Comparison of ENCODE assay signal across 23 mouse cellular contexts in the genomic region with DNA sequence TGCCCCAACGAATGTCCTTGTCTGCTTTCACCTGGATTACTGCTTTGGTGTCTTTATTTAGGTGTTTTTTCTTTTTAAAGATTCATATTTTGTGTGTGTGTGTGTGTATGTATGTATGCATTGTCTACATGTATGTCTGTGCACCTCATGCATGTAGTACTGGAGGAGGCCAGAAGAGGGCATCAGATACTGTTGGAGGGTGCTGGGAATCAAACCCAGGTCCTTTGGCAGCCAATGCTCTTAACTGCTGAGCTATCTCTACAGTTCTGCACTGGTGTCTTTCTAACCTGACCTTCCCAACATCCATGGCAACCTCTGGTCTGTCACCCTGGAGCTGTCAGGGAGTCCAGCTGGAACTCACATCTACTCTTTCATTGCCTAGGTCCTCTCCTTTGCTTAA. TPM values are rescaled to one million over a fixed set of nuclear protein-coding genes. Genes with fewer than 3 reads are reported as not detected.
DNase-seq lines count a peak whose midpoint lies in the region; ATAC-seq and TF ChIP-seq lines count a peak whose summit lies in the region.
"Had no signal": no experiment of that assay in that cellular context is flagged by ENCODE, and none has a peak within 500 bp of the region (broad histone marks: within the 10 kb centered on the region; RNA-seq: fewer than 3 reads in every experiment).

No protein-coding gene starts in this region.

- in situ Hi-C loops in ES-E14 (cut with MboI; ENCODE audit: low sequenced_read_pairs in 2 of 2, unreplicated experiment in 2 of 2) = no loop called here

- H3K9ac ChIP-seq in heart, adult 2 months (ENCODE audit: low read depth, low read length) = no peak overlapping the region
- no peak overlapping the region for H3K9ac ChIP-seq in lung, embryonic 14.5 days
- H3K9ac ChIP-seq in ES-E14 (ENCODE audit: insufficient read depth, low read depth, low read length, poor library complexity, severe bottlenecking) = no peak overlapping the region
- no peak overlapping the region for H3K9ac ChIP-seq in stomach, postnatal 0 days (ENCODE audit: low read length)
- H3K9ac ChIP-seq: forebrain, embryonic 13.5 days; forebrain, postnatal 0 days; heart, embryonic 15.5 days; hindbrain, embryonic 13.5 days had no signal

- peaks cover 2% of the 10 kb centered on the region; the same call in 1 of the 2 replicates for H3K36me3 ChIP-seq in heart, adult 2 months (ENCODE audit: control insufficient read depth, insufficient read depth, low read length)
- no peaks in the 10 kb centered on the region for H3K36me3 ChIP-seq in lung, embryonic 14.5 days (ENCODE audit: insufficient read depth)
- no peaks in the 10 kb centered on the region for H3K36me3 ChIP-seq in ES-E14 (ENCODE audit: control insufficient read depth, insufficient read depth, low read length, poor library complexity, severe bottlenecking)
- H3K36me3 ChIP-seq in stomach, postnatal 0 days (ENCODE audit: control insufficient read depth, insufficient read depth, low read length) = no peaks in the 10 kb centered on the region
- H3K36me3 ChIP-seq: embryonic facial prominence, embryonic 10.5 days; heart, embryonic 15.5 days; hindbrain, embryonic 13.5 days had no signal

- no peaks in the 10 kb centered on the region for H3K4me1 ChIP-seq in heart, adult 2 months (ENCODE audit: control insufficient read depth, insufficient read depth, low read length)
- peaks cover 9% of the 10 kb centered on the region; the same call in 1 of the 2 replicates for H3K4me1 ChIP-seq in lung, embryonic 14.5 days (ENCODE audit: insufficient read depth)
- H3K4me1 ChIP-seq in ES-E14 (ENCODE audit: control insufficient read depth in 2 of 2, insufficient read depth in 2 of 2, low read length in 2 of 2, poor library complexity in 1 of 2) = no peaks in the 10 kb centered on the region
- 0 out of 2 replicates have a peak, but pooled peaks cover 3% of the 10 kb centered on the region for H3K4me1 ChIP-seq in stomach, postnatal 0 days (replicated peaks; ENCODE audit: control insufficient read depth, insufficient read depth)
- H3K4me1 ChIP-seq: hindbrain, embryonic 13.5 days had no signal

- TF ChIP-seq CTCF in heart, adult 2 months (IDR thresholded peaks at IDR 0.05) = peak; percentile 33
- TF ChIP-seq CTCF in lung, embryonic 14.5 days (IDR thresholded peaks at IDR 0.05; ENCODE audit: low read depth) = peak; percentile 35
- TF ChIP-seq CTCF in stomach, postnatal 0 days (IDR thresholded peaks at IDR 0.05; ENCODE audit: low read depth) = peak; percentile 12; the same call in 1 of the 2 replicates

- no peak for ATAC-seq in lung, embryonic 14.5 days (ENCODE audit: insufficient read depth)
- ATAC-seq in stomach, postnatal 0 days (ENCODE audit: low FRiP score, low TSS enrichment) = no peak
- ATAC-seq: forebrain, embryonic 13.5 days; forebrain, postnatal 0 days; hindbrain, postnatal 0 days; Patski had no signal

- no peak overlapping the region for H3K4me2 ChIP-seq in lung, embryonic 14.5 days
- H3K4me2 ChIP-seq in stomach, postnatal 0 days (replicated peaks; ENCODE audit: low read depth) = no peak overlapping the region
- H3K4me2 ChIP-seq: forebrain, embryonic 13.5 days; heart, embryonic 11.5 days; heart, embryonic 15.5 days; hindbrain, embryonic 13.5 days had no signal

- no peak for DNase-seq in heart, adult 2 months
- DNase-seq in heart, adult 11 months = no peak
- no peak for DNase-seq in lung, embryonic 14.5 days
- no peak for DNase-seq in lung, postnatal 4 days
- DNase-seq in ES-E14 (ENCODE audit: low read depth, low spot score) (no peak), adipocyte (ENCODE audit: low spot score) (no peak)
- no peak for DNase-seq in stomach, postnatal 0 days (ENCODE audit: low spot score)
- DNase-seq in adrenal gland, postnatal 14 days = no peak
- DNase-seq: adrenal gland, postnatal 10 days; cerebellum, adult 11-12 months; cerebellum, adult 9-10 months; cerebellum, postnatal 25 days; forebrain, postnatal 0 days; gastrocnemius, postnatal 36 days; heart, adult 18-20 months; heart, postnatal 14 days had no signal

- no peaks in the 10 kb centered on the region for H3K9me3 ChIP-seq in lung, embryonic 14.5 days (ENCODE audit: low read depth, low read length)
- no peaks in the 10 kb centered on the region for H3K9me3 ChIP-seq in ES-E14 (ENCODE audit: control insufficient read depth, insufficient read depth, low read depth, low read length)
- H3K9me3 ChIP-seq in stomach, postnatal 0 days (ENCODE audit: control insufficient read depth, low read length) = no peaks in the 10 kb centered on the region
- H3K9me3 ChIP-seq: embryonic facial prominence, embryonic 10.5 days; forebrain, embryonic 13.5 days; hindbrain, embryonic 13.5 days had no signal

- no peak overlapping the region for H3K27ac ChIP-seq in heart, adult 2 months
- H3K27ac ChIP-seq in lung, embryonic 14.5 days (ENCODE audit: low read depth) = no peak overlapping the region
- no peak overlapping the region for H3K27ac ChIP-seq in ES-E14 (ENCODE audit: insufficient read depth, low read depth, low read length, poor library complexity, severe bottlenecking)
- no peak overlapping the region for H3K27ac ChIP-seq in stomach, postnatal 0 days (replicated peaks)
- H3K27ac ChIP-seq: embryonic facial prominence, embryonic 10.5 days; forebrain, embryonic 13.5 days; heart, embryonic 15.5 days; hindbrain, embryonic 13.5 days; hindbrain, postnatal 0 days had no signal

- no peak overlapping the region for H3K4me3 ChIP-seq in heart, adult 2 months
- H3K4me3 ChIP-seq in lung, embryonic 14.5 days (ENCODE audit: low read depth, low read length) = no peak overlapping the region
- no peak overlapping the region for H3K4me3 ChIP-seq in ES-E14 (ENCODE audit: insufficient read depth in 1 of 2, low read depth in 1 of 2, low read length in 2 of 2, poor library complexity in 1 of 2, severe bottlenecking in 1 of 2)
- no peak overlapping the region for H3K4me3 ChIP-seq in stomach, postnatal 0 days (ENCODE audit: low read depth, low read length)
- H3K4me3 ChIP-seq: embryonic facial prominence, embryonic 10.5 days; forebrain, embryonic 13.5 days; heart, embryonic 15.5 days; hindbrain, embryonic 13.5 days had no signal

- H3K79me2 ChIP-seq in heart, adult 2 months (replicated peaks; ENCODE audit: control insufficient read depth, insufficient read depth, low read length) = no peaks in the 10 kb centered on the region

- intact Hi-C loops in heart, adult 2 months (cut with DNase I) = no loop called here

- no peak for TF ChIP-seq POLR2A in heart, adult 2 months (IDR thresholded peaks at IDR 0.05; ENCODE audit: insufficient read depth, low read depth, low read length)

- TF ChIP-seq EP300 in heart, adult 2 months (IDR thresholded peaks at IDR 0.05; ENCODE audit: insufficient read depth, low read depth, low read length) = no peak
- TF ChIP-seq EP300 in stomach, postnatal 0 days (optimal IDR thresholded peaks at IDR 0.05) = no peak

- 83% methylated on average over 1 of the region's 1 CpGs for WGBS in heart, adult 2 months
- 87% methylated on average over 1 of the region's 1 CpGs for WGBS in lung, embryonic 14.5 days
- 81% methylated on average over 1 of the region's 1 CpGs for WGBS in stomach, postnatal 0 days

- no peaks in the 10 kb centered on the region for H3K27me3 ChIP-seq in heart, adult 2 months (ENCODE audit: control insufficient read depth, insufficient read depth, low read length)
- H3K27me3 ChIP-seq in lung, embryonic 14.5 days (ENCODE audit: insufficient read depth, low read length) = no peaks in the 10 kb centered on the region
- H3K27me3 ChIP-seq in stomach, postnatal 0 days (ENCODE audit: control insufficient read depth, insufficient read depth, low read length) = no peaks in the 10 kb centered on the region
- H3K27me3 ChIP-seq: forebrain, embryonic 13.5 days; heart, embryonic 15.5 days; hindbrain, embryonic 13.5 days; Patski had no signal

TF ChIP-seq in ES-E14, 5 proteins besides CTCF, POLR2A, EP300 and RAD21:
- TF ChIP-seq MAFK (IDR thresholded peaks at IDR 0.05; ENCODE audit: insufficient read depth, low read depth, low read length) = no peak
- TF ChIP-seq ZC3H11A (IDR thresholded peaks at IDR 0.05; ENCODE audit: borderline replicate concordance, low read depth, low read length) = peak; percentile 81; the same call in 1 of the 2 replicates

RNA-seq across cellular contexts. Expression of a gene that starts 41.8 kb away (rescaled TPM):
- total RNA-seq in heart, adult 2 months (2021) = 10 to 100 TPM; 24.4 to 24.7 TPM
- 12.8 and 20.3 TPM in 2 replicates for polyA plus RNA-seq in heart, adult 2 months (2012; rRNA removed)
- polyA plus RNA-seq in lung, embryonic 14.5 days (2014; fragmentation: Nextera tagmentation; extraction: Ambion mirVana) = 62.7 and 64.7 TPM in 2 replicates
- 22.3 and 24.1 TPM in 2 replicates for total RNA-seq in ES-E14 (2012; rRNA removed)
- polyA plus RNA-seq in stomach, postnatal 0 days (2015; fragmentation: Nextera tagmentation; extraction: Ambion mirVana) = 16.9 and 18.1 TPM in 2 replicates
- 42.5 and 44.8 TPM in 2 replicates for total RNA-seq in adrenal gland, postnatal 14 days (2021)
